Mouse (Mus musculus) liver, embryonic 16.5 days (tissue): ENCODE data around the gene Msl3. TPM values are rescaled to one million over a fixed set of nuclear protein-coding genes. Genes with fewer than 3 reads are reported as not detected.
A peak's percentile ranks its signal among the peaks of the same experiment; 100 is the strongest.

Source experiments
- ATAC-seq: fragments of 200-750 bp; cut with Nextera tagmentation; 2 replicates; pipeline ENCODE4 v1.8.0; 2017; ENCODE audit warnings: low read depth, mild to moderate bottlenecking, moderate number of reproducible peaks, moderate library complexity
- H3K27ac ChIP-seq: fragments of 300-500 bp; sonication (generic); 2 replicates; pipeline ENCODE4 v1.5.1; 2014; ENCODE audit warnings: mild to moderate bottlenecking, low read length
- H3K27me3 ChIP-seq: fragments of 300-500 bp; sonication (generic); 2 replicates; pipeline ENCODE4 v1.6.1; 2014; ENCODE audit warnings: low read depth, low read length, mixed read lengths; ENCODE audit not compliant: control insufficient read depth, insufficient read depth
- H3K36me3 ChIP-seq: fragments of 300-500 bp; sonication (generic); 2 replicates; pipeline ENCODE4 v1.6.1; 2014; ENCODE audit warnings: mild to moderate bottlenecking; ENCODE audit not compliant: control insufficient read depth, insufficient read depth
- H3K4me1 ChIP-seq: fragments of 300-500 bp; sonication (generic); 2 replicates; pipeline ENCODE4 v1.6.1; 2014; ENCODE audit warnings: low read depth, low read length, mixed read lengths; ENCODE audit not compliant: control insufficient read depth
- H3K4me2 ChIP-seq: fragments of 300-500 bp; sonication (generic); 2 replicates; pipeline ENCODE4 v1.6.1; 2014; ENCODE audit warnings: low read depth, low read length, mixed read lengths
- H3K4me3 ChIP-seq: fragments of 300-500 bp; sonication (generic); 2 replicates; pipeline ENCODE4 v1.5.1; 2014; ENCODE audit warnings: low read depth, mild to moderate bottlenecking, low read length
- H3K9ac ChIP-seq: fragments of 300-500 bp; sonication (generic); 2 replicates; pipeline ENCODE4 v1.6.1; 2014; ENCODE audit warnings: low read depth, low read length
- H3K9me3 ChIP-seq: fragments of 300-500 bp; sonication (generic); replicated peaks from 2 replicates; pipeline ENCODE4 v1.6.1; 2016; ENCODE audit warnings: low read length; ENCODE audit not compliant: control insufficient read depth
- WGBS: fragments of 180-500 bp; shearing (Covaris S2); extraction: QIAGEN DNeasy Blood & Tissue Kit; methylation state at CpG from one replicate; pipeline ENCODE4 v1.1.7; 2014; ENCODE audit not compliant: insufficient replicate concordance; 5-methylcytosine and 5-hydroxymethylcytosine counted together
- polyA plus RNA-seq: library from polyadenylated mRNA; unstranded; fragments of >200 nt; fragmentation: Nextera tagmentation; extraction: Ambion mirVana; gene quantifications from 2 replicates; pipeline ENCODE4 v1.2.1, GENCODE M21; 2015

The Msl3 gene
- polyA plus RNA-seq, 1 experiment from 2014 or later: 14.6 TPM

DNA sequence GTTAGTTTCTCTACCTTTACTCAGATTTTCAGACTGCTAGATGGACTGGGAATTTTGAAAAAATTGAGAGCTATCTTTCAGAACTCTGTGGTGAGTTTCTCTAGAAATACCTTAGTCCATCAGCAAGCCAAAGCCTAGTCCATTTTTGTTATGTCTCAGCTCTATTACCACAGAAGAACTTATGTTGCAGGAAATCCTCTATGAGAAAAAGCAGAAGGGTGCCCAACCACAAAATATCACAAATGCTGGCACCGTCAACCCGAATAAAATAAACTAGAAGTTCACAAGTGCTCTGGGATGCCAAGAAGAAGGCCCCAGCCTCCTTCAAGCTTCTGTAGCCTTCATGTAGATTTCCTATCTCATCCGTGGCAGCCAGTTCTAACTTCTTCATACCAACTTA, 14.4 kb downstream of the Msl3 start:
- H3K36me3 ChIP-seq: peaks cover 4% of the 10 kb centered on the region; the same call in 1 of the 2 replicates
- WGBS: 71% methylated on average over 3 of the region's 3 CpGs
- no peaks in the 10 kb centered on the region for H3K27me3 ChIP-seq
- no peak overlapping the region for H3K9ac ChIP-seq
- no peak overlapping the region for H3K4me2 ChIP-seq
- no peaks in the 10 kb centered on the region for H3K9me3 ChIP-seq
- H3K4me1 ChIP-seq: no peaks in the 10 kb centered on the region
- no peak overlapping the region for H3K27ac ChIP-seq
- H3K4me3 ChIP-seq: no peak overlapping the region
- no peak for ATAC-seq

DNA sequence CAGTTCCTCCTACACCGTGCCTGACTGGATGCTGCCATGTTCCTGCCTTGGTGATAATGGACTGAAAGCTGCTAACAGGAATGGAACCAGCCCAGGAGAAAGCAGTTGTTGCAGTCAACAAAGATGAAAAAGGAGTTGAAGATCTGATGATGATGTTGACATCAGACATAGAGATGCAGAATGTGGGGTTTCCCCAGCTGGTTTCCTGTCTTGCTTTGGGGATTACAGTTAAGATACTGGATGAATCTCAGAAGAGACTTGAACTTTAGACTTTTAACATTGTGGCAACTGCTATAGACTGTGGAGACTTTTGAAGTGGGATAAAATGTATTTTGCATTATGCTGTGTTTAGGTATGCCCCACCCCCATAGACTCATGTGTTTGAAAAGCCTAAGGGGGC, 15.9 kb downstream of the Msl3 start:
- no peak overlapping the region for H3K27ac ChIP-seq
- H3K27me3 ChIP-seq: no peaks in the 10 kb centered on the region
- WGBS: 79% methylated on average over 1 of the region's 1 CpGs
- H3K4me1 ChIP-seq: no peaks in the 10 kb centered on the region
- H3K9me3 ChIP-seq: no peaks in the 10 kb centered on the region
- no peak for ATAC-seq
- no peak overlapping the region for H3K9ac ChIP-seq
- peaks cover 9% of the 10 kb centered on the region; the same call in 1 of the 2 replicates for H3K36me3 ChIP-seq
- H3K4me2 ChIP-seq: no peak overlapping the region
- H3K4me3 ChIP-seq: no peak overlapping the region

DNA sequence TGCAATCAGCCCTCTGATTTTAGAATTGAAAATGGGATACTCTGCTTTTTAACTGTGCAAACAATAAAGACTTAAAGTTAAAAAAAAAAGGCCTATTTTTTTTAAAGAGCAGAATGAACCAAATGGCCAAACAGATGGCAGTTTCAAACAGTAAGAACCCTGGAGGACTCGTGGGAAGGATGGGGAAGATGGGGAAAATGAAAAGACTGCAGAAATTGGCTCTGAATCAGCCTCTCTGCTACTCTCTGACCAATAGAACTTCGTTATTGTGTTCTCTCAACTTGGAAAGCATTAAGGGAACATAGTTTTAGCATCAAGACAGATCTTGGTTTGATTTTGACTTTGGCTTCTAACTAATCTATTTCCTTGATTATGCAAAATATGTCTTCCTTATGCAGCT, 24.4 kb downstream of the Msl3 start:
- ATAC-seq: no peak
- H3K4me3 ChIP-seq: no peak overlapping the region
- 40% methylated on average over 2 of the region's 2 CpGs for WGBS

DNA sequence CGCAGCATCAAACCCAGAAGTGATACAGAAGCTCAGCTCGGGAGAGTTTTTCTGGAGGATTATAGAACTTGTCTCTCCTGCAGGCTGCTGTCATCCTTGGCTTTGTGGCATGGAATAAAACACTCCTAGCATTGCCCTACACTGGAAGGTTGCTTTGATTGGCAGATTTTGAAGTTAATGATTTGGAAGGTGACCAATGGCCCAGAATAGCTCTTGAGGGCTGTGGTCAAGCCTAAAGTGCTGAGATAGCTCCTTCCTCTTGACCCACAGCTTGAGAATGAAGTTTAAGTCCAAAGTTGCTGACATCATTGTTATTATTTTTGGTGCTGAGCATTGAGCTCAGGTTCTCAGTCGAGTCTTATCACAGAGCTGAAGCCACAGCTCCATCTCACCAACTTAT, 26.0 kb downstream of the Msl3 start:
- Histone ChIP-seq H3K4me3 (no peak overlapping the region), H3K9ac (no peak overlapping the region), H3K27me3 (no peaks in the 10 kb centered on the region; the same call in 1 of the 2 replicates), H3K4me1 (no peaks in the 10 kb centered on the region), H3K4me2 (no peak overlapping the region), H3K9me3 (no peaks in the 10 kb centered on the region), H3K36me3 (peaks cover 4% of the 10 kb centered on the region; the same call in 1 of the 2 replicates), H3K27ac (no peak overlapping the region)
- no peak for ATAC-seq
- 54% methylated on average over 3 of the region's 3 CpGs for WGBS

More for the DNA sequence above, 24.4 kb downstream of the Msl3 start:
- H3K9me3 ChIP-seq: no peaks in the 10 kb centered on the region
- H3K27ac ChIP-seq: no peak overlapping the region
- H3K27me3 ChIP-seq: no peaks in the 10 kb centered on the region; the same call in 1 of the 2 replicates
- H3K4me1 ChIP-seq: no peaks in the 10 kb centered on the region
- no peak overlapping the region for H3K9ac ChIP-seq
- H3K4me2 ChIP-seq: no peak overlapping the region
- peaks cover 9% of the 10 kb centered on the region for H3K36me3 ChIP-seq

DNA sequence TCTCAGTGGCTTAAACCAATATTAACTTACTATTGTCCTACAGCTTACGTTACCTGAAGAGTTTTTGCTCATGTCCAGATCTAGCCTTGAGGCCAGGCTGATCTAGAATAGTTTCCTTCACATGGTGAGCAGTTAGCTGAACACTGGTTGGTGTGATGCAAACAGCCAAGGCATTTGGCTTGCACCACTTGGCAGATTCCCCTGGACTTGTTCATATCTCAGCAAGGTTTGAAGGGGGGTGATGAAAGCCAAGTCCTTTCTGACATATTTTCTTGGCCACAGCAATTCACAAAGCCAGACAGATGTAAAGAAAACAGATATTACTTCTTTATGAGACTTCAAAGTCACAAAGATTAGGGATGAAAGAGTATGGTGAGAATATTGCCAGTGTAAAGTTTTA, 30.2 kb downstream of the Msl3 start:
- Histone ChIP-seq H3K4me3 (no peak overlapping the region), H3K4me1 (no peaks in the 10 kb centered on the region), H3K9ac (no peak overlapping the region), H3K4me2 (no peak overlapping the region), H3K27ac (no peak overlapping the region), H3K27me3 (no peaks in the 10 kb centered on the region; the same call in 1 of the 2 replicates), H3K9me3 (no peaks in the 10 kb centered on the region), H3K36me3 (no peaks in the 10 kb centered on the region)
- 54% methylated on average over 1 of the region's 1 CpGs for WGBS
- ATAC-seq: no peak

DNA sequence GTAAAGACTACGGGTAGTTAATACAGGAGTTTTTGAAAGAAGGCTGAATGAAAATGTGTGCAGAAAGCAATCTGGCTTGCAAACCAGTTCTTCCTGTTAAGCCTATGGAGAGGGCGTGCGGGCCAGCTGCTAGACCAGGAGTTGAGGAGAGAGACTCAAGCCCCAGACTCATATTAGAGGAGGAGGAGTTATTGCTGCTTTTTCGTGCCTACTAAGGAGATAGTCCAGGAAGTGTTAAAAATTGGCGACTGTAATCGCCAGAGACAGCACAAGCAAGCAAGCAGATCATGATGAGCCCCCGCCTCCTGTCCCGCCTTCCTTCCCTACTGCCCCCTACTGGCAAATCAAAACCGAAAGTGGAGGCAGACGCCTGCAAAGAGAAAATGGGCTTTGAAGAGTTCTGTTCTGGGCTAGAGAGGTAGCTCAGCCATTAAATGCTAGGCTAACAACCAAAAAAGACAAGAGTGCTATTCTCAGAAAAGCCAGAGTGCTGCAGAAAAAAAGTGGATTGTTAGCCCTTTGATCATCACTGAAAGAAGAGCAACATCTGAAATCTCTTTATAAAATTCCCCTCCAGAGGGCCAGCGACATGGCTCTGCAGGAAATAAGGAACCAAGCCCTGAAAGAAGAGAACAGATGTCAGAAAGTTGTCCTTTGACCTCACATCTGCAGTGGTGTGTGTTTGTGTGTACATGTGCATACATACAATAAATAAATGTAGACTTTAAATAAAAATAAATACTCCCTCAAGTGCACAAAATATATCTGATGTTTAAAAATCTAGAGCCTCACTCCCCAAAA, 33.9 kb downstream of the Msl3 start:
- H3K9ac ChIP-seq: peak overlapping the region; percentile 10; the same call in 1 of the 2 replicates
- no peaks in the 10 kb centered on the region for H3K9me3 ChIP-seq
- H3K27ac ChIP-seq: no peak overlapping the region
- peak overlapping the region; percentile 52 for H3K4me3 ChIP-seq
- WGBS: 16% methylated on average over 11 of the region's 11 CpGs
- no peaks in the 10 kb centered on the region for H3K27me3 ChIP-seq
- ATAC-seq: no peak
- peak overlapping the region; percentile 47 for H3K4me2 ChIP-seq
- no peaks in the 10 kb centered on the region for H3K4me1 ChIP-seq
- H3K36me3 ChIP-seq: no peaks in the 10 kb centered on the region

Other genes with a start within 250 kb of the Msl3 start
- gene Frmpd4, start 96.7 kb downstream of the Msl3 start, polyA plus RNA-seq: not detected in 2 replicates
- 1.9 and 2.0 TPM in 2 replicates for gene Arhgap6, start 121.2 kb upstream of the Msl3 start, polyA plus RNA-seq